Mouse (Mus musculus) cortical plate, adult 2 months (tissue): ENCODE results near the gene H2-M3. TPM values are rescaled to one million over a fixed set of nuclear protein-coding genes. Genes with fewer than 3 reads are reported as not detected.

Source experiments
- H3K27ac ChIP-seq: fragments of 200-500 bp; 2 replicates; pipeline ENCODE4 v1.5.1; 2012; ENCODE audit warnings: low read length, control low read depth, inconsistent platforms; ENCODE audit not compliant: insufficient read depth
- H3K4me1 ChIP-seq: fragments of 200-500 bp; 2 replicates; pipeline ENCODE4 v1.6.1; 2011; ENCODE audit warnings: low read length; ENCODE audit not compliant: control insufficient read depth, insufficient read depth
- H3K4me3 ChIP-seq: fragments of 200-500 bp; 2 replicates; pipeline ENCODE4 v1.5.1; 2011; ENCODE audit warnings: mild to moderate bottlenecking, low read length, control low read depth; ENCODE audit not compliant: insufficient read depth
- CTCF ChIP-seq: fragments of 200-500 bp; IDR thresholded peaks from 2 replicates; pipeline ENCODE4 v1.5.1; 2011; ENCODE audit warnings: mild to moderate bottlenecking, control low read depth, low read length; ENCODE audit not compliant: insufficient read depth; ENCODE audit errors: extremely low read depth
- POLR2A ChIP-seq: fragments of 200-500 bp; IDR thresholded peaks from 2 replicates; pipeline ENCODE4 v1.6.1; 2011; ENCODE audit warnings: mild to moderate bottlenecking, low read length, control low read depth; ENCODE audit not compliant: insufficient read depth; ENCODE audit errors: extremely low read depth
- polyA plus RNA-seq: library from polyadenylated mRNA; depleted of rRNA; stranded (reverse); fragments of >200 nt; gene quantifications from 2 replicates; pipeline ENCODE4 v1.2.3, GENCODE M21; 2012; rRNA removed

H2-M3 gene
- polyA plus RNA-seq, 1 experiment: 3.3 TPM

GRCm38 (mm10) chr17:37280331-37280730 is 10.3 kb downstream of the H2-M3 start:
- Histone ChIP-seq H3K27ac (no peak overlapping the region), H3K4me3 (no peak overlapping the region), H3K4me1 (no peaks in the 10 kb centered on the region)
- no peak for TF ChIP-seq CTCF
- no peak for TF ChIP-seq POLR2A

DNA sequence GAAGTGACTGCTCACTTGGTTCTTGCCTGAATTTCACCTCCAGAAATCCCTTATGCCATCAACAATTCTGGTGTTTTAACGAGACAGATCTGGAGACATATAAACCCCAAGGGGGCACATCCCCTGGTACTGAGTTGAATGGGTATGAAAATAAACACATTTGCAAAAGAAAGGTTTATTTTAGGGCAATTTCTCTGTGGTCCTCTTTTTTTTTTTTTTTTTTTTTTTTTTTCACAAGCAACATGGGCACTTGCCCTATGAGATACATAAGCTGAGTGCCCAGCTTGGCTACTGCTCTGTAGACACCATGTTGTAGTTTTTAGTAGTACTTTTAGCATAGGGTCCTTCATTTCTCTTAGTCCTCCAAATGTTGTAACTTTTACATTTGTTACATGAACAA is 13.3 kb downstream of the H2-M3 start, which contains the start of gene Olfr99:
Olfr99 (minus strand) TSS at position 101 of the 400 bp plus-strand sequence.
- H3K4me3 ChIP-seq: no peak within 1 kb of the TSS
- H3K27ac ChIP-seq: no peak within 1 kb of the TSS
- no peak for TF ChIP-seq CTCF
- no peak for TF ChIP-seq POLR2A
- no peaks in the 10 kb centered on the region for H3K4me1 ChIP-seq

DNA sequence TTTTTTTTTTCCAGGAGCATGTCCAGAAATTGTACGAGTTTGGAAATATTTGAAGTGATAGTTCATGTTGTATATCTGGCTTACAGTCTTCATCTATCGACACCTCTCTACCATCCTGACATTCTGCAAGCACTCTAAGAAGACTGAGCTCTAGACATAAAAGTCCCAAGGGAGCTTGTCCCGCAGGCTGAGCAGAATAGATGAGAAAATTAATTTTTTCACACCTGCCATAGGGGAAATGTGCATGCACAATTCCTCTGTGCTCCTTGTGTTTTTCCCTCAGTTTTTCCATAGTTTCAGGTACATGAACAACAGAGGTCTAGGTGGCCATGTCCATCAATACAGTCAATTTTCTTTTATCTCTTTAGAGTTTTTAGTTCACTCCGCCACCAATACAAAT is 34.2 kb downstream of the H2-M3 start, which contains the start of gene Olfr101:
Olfr101 (minus strand) TSS at position 101 of the 400 bp plus-strand sequence.
- Histone ChIP-seq H3K4me1 (no peaks in the 10 kb centered on the region), H3K4me3 (no peak within 1 kb of the TSS), H3K27ac (no peak within 1 kb of the TSS)
- TF ChIP-seq POLR2A (no peak), CTCF (no peak)

- Histone ChIP-seq H3K4me1 (no peaks in the 10 kb centered on the region), H3K4me3 (no peak overlapping the region), H3K27ac (no peak overlapping the region)
- TF ChIP-seq POLR2A (no peak), CTCF (0 out of 2 replicates have a peak, but pooled peaks have one; percentile 17)
These were observed 38.5 kb downstream of the H2-M3 start for GRCm38 (mm10) chr17:37308483-37308882.

DNA sequence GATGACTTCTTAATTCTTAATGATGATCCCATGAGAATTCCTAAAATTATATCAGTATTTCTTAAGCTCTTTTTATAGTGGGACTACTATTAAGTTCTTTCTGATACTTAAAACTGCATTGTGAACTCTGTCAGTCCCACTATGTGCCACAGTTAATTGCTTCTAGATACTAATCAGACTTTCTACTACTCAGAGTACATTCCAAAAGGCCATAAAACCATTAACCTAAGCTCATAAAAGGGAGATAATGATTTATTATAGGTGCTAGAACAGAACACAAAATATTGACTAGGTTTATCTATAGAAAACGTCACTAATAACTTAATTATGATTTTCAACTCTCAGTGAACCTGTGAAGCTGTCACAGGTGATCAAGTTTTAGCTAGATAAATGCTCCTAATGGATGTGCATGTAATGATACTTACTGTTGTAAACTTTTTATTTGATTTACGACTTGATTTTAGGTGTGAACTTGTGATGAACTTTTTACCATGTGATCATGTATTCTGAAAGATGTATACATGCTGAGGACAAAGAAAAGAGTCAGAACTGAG is 40.2 kb downstream of the H2-M3 start:
- H3K27ac ChIP-seq: no peak overlapping the region
- H3K4me1 ChIP-seq: no peaks in the 10 kb centered on the region
- TF ChIP-seq POLR2A (no peak), CTCF (no peak)
- no peak overlapping the region for H3K4me3 ChIP-seq

GRCm38 (mm10) chr17:37316954-37317353 is 46.9 kb downstream of the H2-M3 start, which contains the start of gene Olfr102:
TSS of gene Olfr102 (minus strand) at chr17:37317054.
- H3K4me3 ChIP-seq: no peak within 1 kb of the TSS
- TF ChIP-seq POLR2A (no peak), CTCF (no peak)
- no peak within 1 kb of the TSS for H3K27ac ChIP-seq
- H3K4me1 ChIP-seq: no peaks in the 10 kb centered on the region

Other genes starting within 250 kb of the H2-M3 start
- gene Mog, start 246.8 kb upstream of the H2-M3 start, polyA plus RNA-seq: 99.6 and 128 TPM in 2 replicates
- 481 and 483 TPM in 2 replicates for gene Gabbr1, start 224.3 kb upstream of the H2-M3 start, polyA plus RNA-seq
- gene Olfr90, start 181.7 kb upstream of the H2-M3 start, polyA plus RNA-seq: not detected in 2 replicates
- not detected in 2 replicates for gene Olfr91, start 171.9 kb upstream of the H2-M3 start, polyA plus RNA-seq
- not detected in 2 replicates for gene Olfr92, start 150.1 kb upstream of the H2-M3 start, polyA plus RNA-seq
- not detected in 2 replicates for gene Olfr93, start 108.7 kb upstream of the H2-M3 start, polyA plus RNA-seq
- gene Ubd, start 76.3 kb upstream of the H2-M3 start, polyA plus RNA-seq: not detected in 2 replicates
- gene Olfr94, start 69.2 kb upstream of the H2-M3 start, polyA plus RNA-seq: not detected in 2 replicates
- gene Olfr95, start 57.1 kb upstream of the H2-M3 start, polyA plus RNA-seq: 0.02 TPM in 1 of 2 replicates, not detected in the other
- gene Olfr96, start 50.1 kb upstream of the H2-M3 start, polyA plus RNA-seq: not detected in 2 replicates
- gene Olfr97, start 32.9 kb upstream of the H2-M3 start, polyA plus RNA-seq: not detected in 2 replicates
- not detected in 2 replicates for gene Olfr98, start 6.5 kb upstream of the H2-M3 start, polyA plus RNA-seq
- gene Olfr99, start 13.2 kb downstream of the H2-M3 start, polyA plus RNA-seq: not detected in 2 replicates
- gene Olfr101, start 34.1 kb downstream of the H2-M3 start, polyA plus RNA-seq: not detected in 2 replicates
- not detected in 2 replicates for gene Olfr102, start 46.8 kb downstream of the H2-M3 start, polyA plus RNA-seq
- gene Olfr103, start 69.5 kb downstream of the H2-M3 start, polyA plus RNA-seq: not detected in 2 replicates
- gene Olfr104-ps, start 89.4 kb downstream of the H2-M3 start, polyA plus RNA-seq: not detected in 2 replicates
- gene Olfr105-ps, start 108.8 kb downstream of the H2-M3 start, polyA plus RNA-seq: not detected in 2 replicates
- gene Olfr106-ps, start 120.2 kb downstream of the H2-M3 start, polyA plus RNA-seq: not detected in 2 replicates
- not detected in 2 replicates for gene Olfr107, start 129.0 kb downstream of the H2-M3 start, polyA plus RNA-seq
- gene Olfr108, start 175.3 kb downstream of the H2-M3 start, polyA plus RNA-seq: not detected in 2 replicates
- not detected in 2 replicates for gene Olfr109, start 188.7 kb downstream of the H2-M3 start, polyA plus RNA-seq
- not detected in 2 replicates for gene H2-M2, start 213.3 kb downstream of the H2-M3 start, polyA plus RNA-seq
- 0.15 and 0.19 TPM in 2 replicates for gene Olfr110, start 222.2 kb downstream of the H2-M3 start, polyA plus RNA-seq
- gene Olfr111, start 237.8 kb downstream of the H2-M3 start, polyA plus RNA-seq: 0.15 and 0.42 TPM in 2 replicates